Mouse (Mus musculus) fat pad, adult 2 months (tissue): ENCODE measurements at regions not wholly inside any gene's neighbourhood (a gene's known extent, or its start where the extent isn't known, plus 50 kb on each side); places are given as distances from the start of the nearest gene placed in this dataset.

Experiments used
- DNase-seq: peaks from one replicate; pipeline ENCODE4 v3.0.0-alpha.2; 2011; ENCODE audit warnings: low read depth, low spot score; ENCODE audit errors: extremely low read depth

GRCm38 (mm10) chr12:92509494-92509893 lies 660.5 kb upstream of the Sel1l start:
- DNase-seq = no peak

GRCm38 (mm10) chr12:92508796-92509489 lies 660.0 kb upstream of the Sel1l start:
- DNase-seq = no peak

- DNase-seq = no peak
These were observed 635.0 kb upstream of the Sel1l start for GRCm38 (mm10) chr12:92483984-92484383.

- DNase-seq = no peak
These were observed 625.5 kb upstream of the Sel1l start for GRCm38 (mm10) chr12:92474293-92475062.

- DNase-seq = no peak
These were observed 602.3 kb upstream of the Sel1l start for GRCm38 (mm10) chr12:92451110-92451818.

GRCm38 (mm10) chr12:92418458-92418857 lies 569.5 kb upstream of the Sel1l start:
- DNase-seq = no peak

- DNase-seq = no peak
These were observed 556.5 kb upstream of the Sel1l start for GRCm38 (mm10) chr12:92405506-92405905.

- no peak for DNase-seq
These were observed 552.0 kb upstream of the Sel1l start for GRCm38 (mm10) chr12:92400987-92401386.

GRCm38 (mm10) chr12:92386195-92386594 lies 537.2 kb upstream of the Sel1l start:
- DNase-seq = no peak

- DNase-seq = no peak
These were observed 535.4 kb upstream of the Sel1l start for GRCm38 (mm10) chr12:92384266-92384937.

- no peak for DNase-seq
These were observed 530.2 kb upstream of the Sel1l start for GRCm38 (mm10) chr12:92379130-92379529.

- DNase-seq = no peak
These were observed 517.0 kb upstream of the Sel1l start for GRCm38 (mm10) chr12:92365926-92366325.

GRCm38 (mm10) chr12:92353386-92354257 lies 504.7 kb upstream of the Sel1l start:
- DNase-seq = no peak

GRCm38 (mm10) chr12:92318241-92318640 lies 469.3 kb upstream of the Sel1l start:
- peak; percentile 13 for DNase-seq

- DNase-seq = no peak
These were observed 468.7 kb upstream of the Sel1l start for GRCm38 (mm10) chr12:92317609-92318008.

GRCm38 (mm10) chr12:92316285-92316684 lies 467.3 kb upstream of the Sel1l start:
- DNase-seq = no peak

- DNase-seq = no peak
These were observed 466.9 kb upstream of the Sel1l start for GRCm38 (mm10) chr12:92315820-92316219.

- DNase-seq = no peak
These were observed 454.1 kb upstream of the Sel1l start for GRCm38 (mm10) chr12:92302951-92303591.

GRCm38 (mm10) chr12:92294887-92295286 lies 445.9 kb upstream of the Sel1l start:
- no peak for DNase-seq

- DNase-seq = no peak
These were observed 444.4 kb upstream of the Sel1l start for GRCm38 (mm10) chr12:92293341-92293720.
